Mouse (Mus musculus) kidney, embryonic 16.5 days (tissue): ENCODE results near the gene Cdkn1a. TPM values are rescaled to one million over a fixed set of nuclear protein-coding genes. Genes with fewer than 3 reads are reported as not detected.

Experiments used
- ATAC-seq: fragments of 200-750 bp; cut with Nextera tagmentation; 2 replicates; pipeline ENCODE4 v1.8.0; 2017; ENCODE audit warnings: moderate TSS enrichment; ENCODE audit not compliant: low FRiP score, low TSS enrichment
- H3K27ac ChIP-seq: fragments of 300-500 bp; sonication (generic); 2 replicates; pipeline ENCODE4 v1.5.1; 2014; ENCODE audit warnings: low read length
- H3K27me3 ChIP-seq: fragments of 300-500 bp; sonication (generic); 2 replicates; pipeline ENCODE4 v1.6.1; 2014; ENCODE audit warnings: low read length, control low read depth, mixed read lengths; ENCODE audit not compliant: insufficient read depth
- H3K36me3 ChIP-seq: fragments of 300-500 bp; sonication (generic); 2 replicates; pipeline ENCODE4 v1.6.1; 2014; ENCODE audit warnings: low read length, control low read depth, mixed read lengths; ENCODE audit not compliant: insufficient read depth
- H3K4me1 ChIP-seq: fragments of 300-500 bp; sonication (generic); 2 replicates; pipeline ENCODE4 v1.6.1; 2014; ENCODE audit warnings: low read length, control low read depth, mixed read lengths; ENCODE audit not compliant: insufficient read depth
- H3K4me2 ChIP-seq: fragments of 300-500 bp; sonication (generic); replicated peaks from 2 replicates; pipeline ENCODE4 v1.6.1; 2014; ENCODE audit warnings: low read depth, low read length
- H3K4me3 ChIP-seq: fragments of 300-500 bp; sonication (generic); 2 replicates; pipeline ENCODE4 v1.5.1; 2014; ENCODE audit warnings: mild to moderate bottlenecking, low read length
- H3K9ac ChIP-seq: fragments of 300-500 bp; sonication (generic); replicated peaks from 2 replicates; pipeline ENCODE4 v1.6.1; 2014; ENCODE audit warnings: low read length
- H3K9me3 ChIP-seq: fragments of 300-500 bp; sonication (generic); 2 replicates; pipeline ENCODE4 v1.6.1; 2016; ENCODE audit warnings: low read length, control low read depth
- WGBS: fragments of 180-500 bp; shearing (Covaris S2); extraction: QIAGEN DNeasy Blood & Tissue Kit; methylation state at CpG from one replicate; pipeline ENCODE4 v1.1.7; 2014; 5-methylcytosine and 5-hydroxymethylcytosine counted together
- polyA plus RNA-seq: library from polyadenylated mRNA; unstranded; fragments of >200 nt; fragmentation: Nextera tagmentation; extraction: Ambion mirVana; gene quantifications from 2 replicates; pipeline ENCODE4 v1.2.1, GENCODE M21; 2015

The Cdkn1a gene
- polyA plus RNA-seq, 1 experiment from 2014 or later, result 74.1 TPM

DNA sequence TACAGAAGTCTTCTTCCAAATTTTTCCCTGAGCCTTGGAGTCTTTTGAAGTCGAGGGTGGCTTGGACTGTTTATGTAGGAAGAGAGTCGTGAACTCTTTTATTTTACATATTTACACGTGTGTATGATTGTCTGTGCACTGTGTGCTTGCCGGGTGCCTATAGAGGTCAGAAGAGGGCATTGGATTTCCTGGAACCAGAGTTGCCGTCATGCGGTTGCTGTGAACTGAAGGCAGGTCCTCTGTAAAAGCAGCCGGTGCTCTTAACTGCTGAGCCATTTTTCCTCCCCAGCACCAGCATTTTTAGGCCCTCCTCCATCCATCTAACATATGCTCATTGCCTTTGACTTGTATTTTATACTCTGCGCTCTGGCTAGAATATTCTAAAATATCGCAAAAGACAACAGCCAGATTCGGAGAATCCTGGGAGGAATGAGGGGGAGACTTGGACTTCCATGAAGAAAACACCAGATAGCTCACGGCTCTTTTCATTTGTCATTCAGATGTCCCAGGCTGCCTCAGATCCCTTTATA is 33.4 kb upstream of the Cdkn1a start:
- Histone ChIP-seq H3K9me3 (no peaks in the 10 kb centered on the region), H3K27me3 (no peaks in the 10 kb centered on the region), H3K9ac (no peak overlapping the region), H3K4me1 (peaks cover 46% of the 10 kb centered on the region), H3K4me3 (no peak overlapping the region), H3K4me2 (no peak overlapping the region), H3K36me3 (no peaks in the 10 kb centered on the region), H3K27ac (peak overlapping the region; percentile 56)
- ATAC-seq, result no peak
- 61% methylated on average over 11 of the region's 11 CpGs for WGBS

DNA sequence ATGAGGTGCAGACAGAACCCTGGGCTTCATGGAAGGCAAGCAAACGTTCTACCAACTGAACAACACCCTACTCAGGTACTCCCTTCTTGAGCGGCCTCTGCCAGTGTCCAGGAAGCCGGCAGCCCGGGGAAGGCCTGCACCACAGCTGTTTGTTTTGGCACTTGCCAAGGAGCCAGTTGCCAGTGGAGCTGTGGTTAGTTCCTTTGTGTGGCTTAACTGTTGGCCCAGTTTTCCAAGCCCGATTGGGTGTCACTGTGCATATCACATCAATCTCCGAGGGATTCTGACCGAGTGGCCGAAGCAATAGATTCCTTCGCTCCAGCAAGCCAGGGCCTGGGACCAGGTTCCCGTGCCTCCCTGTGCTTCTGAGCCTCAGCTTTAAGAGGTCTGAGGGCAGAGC is 32.8 kb upstream of the Cdkn1a start:
- Histone ChIP-seq H3K27ac (no peak overlapping the region), H3K4me1 (peaks cover 52% of the 10 kb centered on the region), H3K4me3 (no peak overlapping the region), H3K36me3 (no peaks in the 10 kb centered on the region), H3K9me3 (no peaks in the 10 kb centered on the region), H3K9ac (0 out of 2 replicates have a peak overlapping the region, but pooled peaks have one; percentile 0), H3K27me3 (no peaks in the 10 kb centered on the region), H3K4me2 (no peak overlapping the region)
- ATAC-seq, result no peak
- WGBS, result 57% methylated on average over 10 of the region's 10 CpGs

DNA sequence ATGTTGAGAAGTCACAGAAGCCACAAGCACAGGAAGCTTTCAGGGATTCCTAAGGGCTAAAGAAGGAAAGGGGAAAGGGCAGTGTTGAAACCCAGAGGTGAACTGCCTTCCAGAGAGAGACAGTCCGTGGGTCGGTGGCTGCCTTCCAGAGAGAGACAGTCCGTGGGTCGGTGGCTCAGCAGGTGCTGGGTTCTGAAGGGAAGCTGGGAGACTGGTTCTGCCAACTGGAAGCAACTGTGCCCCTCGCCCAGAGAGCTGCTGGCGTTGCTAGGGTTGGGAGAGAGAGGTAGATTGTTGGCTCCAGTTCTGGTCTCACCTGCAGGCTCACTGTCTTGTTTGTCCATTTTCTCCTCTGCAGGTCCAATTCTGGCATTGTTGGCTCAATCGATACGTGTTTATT is 32.3 kb upstream of the Cdkn1a start:
- Histone ChIP-seq H3K4me3 (no peak overlapping the region), H3K27ac (no peak overlapping the region), H3K4me2 (no peak overlapping the region), H3K9me3 (no peaks in the 10 kb centered on the region), H3K27me3 (no peaks in the 10 kb centered on the region), H3K36me3 (no peaks in the 10 kb centered on the region), H3K4me1 (peaks cover 52% of the 10 kb centered on the region), H3K9ac (no peak overlapping the region)
- no peak for ATAC-seq
- 75% methylated on average over 8 of the region's 8 CpGs for WGBS

DNA sequence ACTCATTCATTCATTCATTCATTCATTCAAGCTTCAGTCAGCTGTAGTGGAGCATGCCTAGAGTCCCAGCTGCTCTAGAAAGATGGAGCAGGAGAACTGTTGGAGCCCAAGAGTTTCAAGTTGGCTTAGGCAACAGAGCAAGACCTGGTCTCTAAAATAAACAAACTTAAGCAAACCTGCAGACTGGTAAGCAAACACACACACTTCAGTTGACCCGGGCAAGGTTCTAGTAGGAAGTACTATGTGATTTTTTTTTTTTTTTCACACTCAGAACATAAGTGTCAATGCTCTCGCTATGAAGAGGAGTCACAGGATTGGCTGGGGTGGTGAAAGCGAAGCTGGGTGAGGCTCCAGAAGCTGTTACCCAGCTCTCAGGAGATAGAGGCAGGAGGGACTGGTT is 31.2 kb upstream of the Cdkn1a start:
- H3K9ac ChIP-seq, result no peak overlapping the region
- WGBS, result 85% methylated on average over 3 of the region's 3 CpGs
- no peaks in the 10 kb centered on the region for H3K9me3 ChIP-seq
- no peaks in the 10 kb centered on the region for H3K36me3 ChIP-seq
- H3K4me3 ChIP-seq, result no peak overlapping the region
- H3K4me1 ChIP-seq, result peaks cover 41% of the 10 kb centered on the region
- H3K27me3 ChIP-seq, result no peaks in the 10 kb centered on the region
- H3K27ac ChIP-seq, result no peak overlapping the region
- no peak overlapping the region for H3K4me2 ChIP-seq
- no peak for ATAC-seq

DNA sequence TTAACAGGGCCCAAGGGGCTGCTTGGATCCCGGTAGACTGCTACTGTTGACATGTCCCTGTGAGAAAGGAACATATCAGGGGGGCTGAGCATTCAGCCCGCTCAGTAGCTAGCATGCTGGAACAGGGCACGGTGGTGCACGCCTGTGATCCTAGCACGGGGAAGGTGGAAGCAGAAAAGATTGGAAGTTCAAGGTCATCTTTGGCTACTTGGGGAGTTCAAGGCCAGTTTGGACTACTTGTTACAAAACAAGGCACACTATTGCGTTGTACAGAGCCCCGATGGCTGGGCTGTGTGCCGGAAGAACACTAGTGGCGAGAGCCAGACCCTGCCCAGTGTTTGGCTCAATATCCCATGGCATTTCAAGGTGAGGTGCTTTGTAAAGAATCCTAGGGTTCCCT is 29.8 kb upstream of the Cdkn1a start:
- 89% methylated on average over 9 of the region's 9 CpGs for WGBS
- Histone ChIP-seq H3K27ac (no peak overlapping the region), H3K4me1 (peaks cover 34% of the 10 kb centered on the region)

DNA sequence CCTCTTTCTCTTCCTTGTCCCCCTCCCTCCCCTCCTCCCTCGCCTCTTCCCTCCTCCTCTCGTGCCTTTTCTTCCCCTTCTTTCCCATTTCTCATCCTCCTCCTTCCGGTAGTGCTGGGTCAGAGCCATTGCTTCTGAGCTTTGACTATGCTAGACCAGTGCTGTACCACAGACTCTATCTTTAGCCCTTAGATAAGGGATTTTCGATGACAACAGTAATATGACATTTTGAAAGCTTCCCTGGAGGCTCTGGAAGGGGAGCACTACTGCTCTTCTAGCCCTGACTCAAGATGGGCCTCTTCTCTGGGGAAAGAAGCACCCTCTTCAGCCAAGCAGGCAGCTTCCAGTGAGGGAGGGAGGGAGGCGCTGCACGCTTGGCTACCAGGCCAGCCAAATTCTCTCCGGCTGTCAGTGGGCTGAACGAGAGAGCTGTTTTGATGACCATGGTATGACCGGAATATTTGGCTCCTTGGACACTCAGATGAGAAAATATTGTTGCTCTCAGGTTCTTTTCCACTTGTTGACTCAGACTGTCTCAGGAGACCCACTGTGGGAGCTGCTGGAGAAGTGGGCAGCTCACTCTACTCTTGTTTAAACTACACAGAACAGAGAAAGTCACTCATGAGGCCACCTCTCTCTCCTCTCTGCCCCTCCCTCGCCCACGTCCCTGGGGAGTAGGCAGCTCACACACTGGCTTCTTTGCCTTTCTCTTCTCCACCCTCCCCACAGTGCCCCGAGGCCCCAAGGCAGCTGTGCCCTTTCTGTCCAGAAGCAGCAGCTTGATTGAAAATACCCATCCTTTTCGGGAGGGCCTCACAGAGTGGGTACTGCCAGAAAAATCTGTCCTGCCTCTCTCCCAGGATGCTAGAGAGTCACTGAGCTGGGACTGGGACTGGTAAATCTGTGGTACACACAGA is 28.4 kb upstream of the Cdkn1a start:
- Histone ChIP-seq H3K4me2 (no peak overlapping the region), H3K9ac (0 out of 2 replicates have a peak overlapping the region, but pooled peaks have one; percentile 22), H3K27me3 (no peaks in the 10 kb centered on the region), H3K4me3 (no peak overlapping the region), H3K27ac (0 out of 2 replicates have a peak overlapping the region, but pooled peaks have one; percentile 25), H3K36me3 (no peaks in the 10 kb centered on the region), H3K9me3 (no peaks in the 10 kb centered on the region), H3K4me1 (peaks cover 20% of the 10 kb centered on the region)
- 0 out of 2 replicates have a peak, but pooled peaks have one; percentile 9 for ATAC-seq
- WGBS, result 35% methylated on average over 13 of the region's 13 CpGs

More for the DNA sequence above, 29.8 kb upstream of the Cdkn1a start:
- no peak overlapping the region for H3K9ac ChIP-seq
- ATAC-seq, result no peak
- H3K4me2 ChIP-seq, result no peak overlapping the region
- no peak overlapping the region for H3K4me3 ChIP-seq
- no peaks in the 10 kb centered on the region for H3K9me3 ChIP-seq
- no peaks in the 10 kb centered on the region for H3K36me3 ChIP-seq
- H3K27me3 ChIP-seq, result no peaks in the 10 kb centered on the region

DNA sequence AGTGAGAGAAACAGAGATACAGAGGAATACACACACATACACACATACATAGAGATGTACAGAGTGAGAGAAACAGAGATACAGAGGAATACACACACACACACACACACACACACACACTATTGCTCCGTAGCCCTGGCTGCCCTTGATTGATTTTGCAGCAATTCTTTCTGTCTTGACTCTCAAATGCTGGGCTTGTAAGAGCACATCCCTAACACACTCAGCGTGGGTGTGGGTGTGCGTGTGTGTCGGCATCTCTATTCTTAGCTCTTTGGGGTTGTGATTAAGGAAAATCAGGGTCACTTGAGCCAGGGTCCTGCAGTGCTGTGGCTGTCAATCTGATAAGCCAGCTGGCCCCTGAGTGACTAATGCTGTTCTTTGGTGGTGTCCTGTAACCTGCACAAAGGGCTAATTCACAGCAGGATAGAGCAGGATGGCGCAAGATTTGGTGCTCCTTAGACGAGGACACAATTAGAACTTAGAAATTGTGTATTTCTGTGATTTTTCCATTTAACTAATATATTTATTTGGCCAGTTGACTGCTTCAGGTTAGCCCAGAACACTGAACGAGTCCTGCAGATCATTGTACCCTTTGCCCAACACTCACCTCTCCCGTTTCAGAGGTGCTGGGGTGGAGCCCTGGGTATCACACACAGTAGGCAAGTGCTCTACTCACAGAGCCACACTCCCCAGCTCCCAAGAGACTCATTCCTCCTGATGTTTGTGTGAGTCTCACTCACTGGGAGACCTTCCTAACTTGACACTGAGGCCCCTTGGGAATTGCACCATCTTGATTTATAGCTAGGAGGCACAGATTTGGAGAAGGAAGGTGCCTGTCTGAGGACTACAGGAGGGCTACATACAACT is 27.4 kb upstream of the Cdkn1a start:
- H3K4me1 ChIP-seq, result peaks cover 16% of the 10 kb centered on the region
- no peaks in the 10 kb centered on the region for H3K9me3 ChIP-seq
- WGBS, result 60% methylated on average over 8 of the region's 8 CpGs
- no peak for ATAC-seq
- no peak overlapping the region for H3K9ac ChIP-seq
- H3K4me3 ChIP-seq, result no peak overlapping the region
- no peak overlapping the region for H3K4me2 ChIP-seq
- no peaks in the 10 kb centered on the region for H3K36me3 ChIP-seq
- no peak overlapping the region for H3K27ac ChIP-seq
- H3K27me3 ChIP-seq, result no peaks in the 10 kb centered on the region

DNA sequence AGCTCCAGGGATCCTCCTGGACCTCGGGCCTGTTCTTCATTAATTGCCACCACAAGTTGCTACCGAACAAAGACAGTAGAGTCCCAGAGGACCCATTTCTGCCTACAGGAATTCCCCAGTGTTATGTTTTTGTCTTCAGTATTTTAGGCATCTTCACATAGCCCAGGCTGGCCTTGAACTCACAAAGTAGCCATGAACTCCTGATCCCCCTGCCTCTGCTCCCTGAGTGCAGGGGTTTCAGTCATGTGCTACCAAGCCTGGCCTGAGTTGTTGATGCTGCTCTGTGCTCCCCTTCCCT is 26.8 kb upstream of the Cdkn1a start:
- no peaks in the 10 kb centered on the region for H3K9me3 ChIP-seq
- H3K4me3 ChIP-seq, result no peak overlapping the region
- no peak overlapping the region for H3K27ac ChIP-seq
- H3K4me2 ChIP-seq, result no peak overlapping the region
- H3K4me1 ChIP-seq, result peaks cover 15% of the 10 kb centered on the region
- ATAC-seq, result no peak
- H3K36me3 ChIP-seq, result no peaks in the 10 kb centered on the region
- H3K27me3 ChIP-seq, result no peaks in the 10 kb centered on the region
- no peak overlapping the region for H3K9ac ChIP-seq
- 72% methylated on average over 2 of the region's 2 CpGs for WGBS

DNA sequence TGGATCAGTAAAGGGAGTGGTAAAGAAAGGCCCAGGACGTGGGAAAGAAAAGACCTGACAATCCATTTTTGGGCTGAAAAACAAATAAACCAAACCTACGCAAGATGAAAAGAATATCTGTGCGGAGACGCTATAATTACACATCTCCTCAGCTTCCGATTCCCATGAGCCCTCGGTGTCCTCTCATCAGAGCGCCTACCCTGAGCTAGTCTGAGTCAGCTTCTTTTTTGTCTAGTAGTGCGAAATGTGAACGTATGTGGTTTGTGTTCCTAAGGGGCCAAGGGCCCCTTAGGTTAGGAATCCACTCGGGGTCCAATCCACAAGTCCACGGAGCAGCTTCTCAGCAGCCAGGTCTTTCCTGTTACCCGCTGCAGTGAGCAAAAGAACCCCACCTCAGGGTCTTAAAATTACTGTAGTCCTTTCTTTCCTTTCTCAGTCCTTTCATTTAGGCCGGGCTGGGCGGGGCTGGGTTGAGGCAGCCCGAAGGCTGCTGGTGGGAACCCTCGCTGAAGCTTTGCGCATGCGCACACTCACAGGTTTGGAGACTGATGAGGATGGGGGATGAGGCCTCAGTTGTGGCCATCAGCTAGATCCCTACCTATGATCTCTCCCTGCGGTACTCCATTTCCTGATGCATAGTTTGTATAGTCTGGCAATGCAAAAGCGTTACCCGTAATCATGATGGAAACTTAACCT is 25.4 kb upstream of the Cdkn1a start:
- Histone ChIP-seq H3K9ac (no peak overlapping the region), H3K9me3 (no peaks in the 10 kb centered on the region), H3K27me3 (no peaks in the 10 kb centered on the region), H3K36me3 (no peaks in the 10 kb centered on the region), H3K27ac (no peak overlapping the region), H3K4me3 (no peak overlapping the region), H3K4me2 (no peak overlapping the region), H3K4me1 (peaks cover 29% of the 10 kb centered on the region)
- 84% methylated on average over 21 of the region's 21 CpGs for WGBS
- no peak for ATAC-seq
